Mouse (Mus musculus) heart, embryonic 16.5 days (tissue): ENCODE results near the gene 4933405L10Rik. TPM values are rescaled to one million over a fixed set of nuclear protein-coding genes. Genes with fewer than 3 reads are reported as not detected.

Experiments
- ATAC-seq: fragments of 200-750 bp; cut with Nextera tagmentation; replicated peaks from 2 replicates; pipeline ENCODE4 v1.8.0; 2017; ENCODE audit warnings: moderate number of reproducible peaks; ENCODE audit not compliant: insufficient read depth, low FRiP score; ENCODE audit errors: extremely low read depth
- H3K27ac ChIP-seq: fragments of 300-500 bp; sonication (generic); 2 replicates; pipeline ENCODE4 v1.5.1; 2014; ENCODE audit warnings: mild to moderate bottlenecking, low read length, control low read depth, moderate library complexity
- H3K27me3 ChIP-seq: fragments of 300-500 bp; sonication (generic); 2 replicates; pipeline ENCODE4 v1.6.1; 2014; ENCODE audit warnings: low read length, mixed read lengths; ENCODE audit not compliant: control insufficient read depth, insufficient read depth
- H3K36me3 ChIP-seq: fragments of 300-500 bp; sonication (generic); 2 replicates; pipeline ENCODE4 v1.6.1; 2014; ENCODE audit not compliant: control insufficient read depth, insufficient read depth
- H3K4me1 ChIP-seq: fragments of 300-500 bp; sonication (generic); 2 replicates; pipeline ENCODE4 v1.6.1; 2014; ENCODE audit warnings: low read length, mixed read lengths; ENCODE audit not compliant: control insufficient read depth, insufficient read depth
- H3K4me2 ChIP-seq: fragments of 300-500 bp; sonication (generic); 2 replicates; pipeline ENCODE4 v1.6.1; 2014; ENCODE audit warnings: low read depth, mild to moderate bottlenecking, control low read depth, low read length
- H3K4me3 ChIP-seq: fragments of 300-500 bp; sonication (generic); 2 replicates; pipeline ENCODE4 v1.5.1; 2014; ENCODE audit warnings: mild to moderate bottlenecking, control low read depth, low read length
- H3K9ac ChIP-seq: fragments of 300-500 bp; sonication (generic); 2 replicates; pipeline ENCODE4 v1.6.1; 2014; ENCODE audit warnings: low read length, control low read depth
- H3K9me3 ChIP-seq: fragments of 300-500 bp; sonication (generic); replicated peaks from 2 replicates; pipeline ENCODE4 v1.6.1; 2016; ENCODE audit warnings: low read length; ENCODE audit not compliant: control insufficient read depth
- WGBS: fragments of 180-500 bp; shearing (Covaris S2); extraction: QIAGEN DNeasy Blood & Tissue Kit; methylation state at CpG from one replicate; pipeline ENCODE4 v1.1.7; 2014; 5-methylcytosine and 5-hydroxymethylcytosine counted together
- polyA plus RNA-seq: library from polyadenylated mRNA; unstranded; fragments of >200 nt; fragmentation: Nextera tagmentation; extraction: Ambion mirVana; gene quantifications from 2 replicates; pipeline ENCODE4 v1.2.1, GENCODE M21; 2015

The 4933405L10Rik gene
- polyA plus RNA-seq, 1 experiment from 2014 or later = not detected

DNA sequence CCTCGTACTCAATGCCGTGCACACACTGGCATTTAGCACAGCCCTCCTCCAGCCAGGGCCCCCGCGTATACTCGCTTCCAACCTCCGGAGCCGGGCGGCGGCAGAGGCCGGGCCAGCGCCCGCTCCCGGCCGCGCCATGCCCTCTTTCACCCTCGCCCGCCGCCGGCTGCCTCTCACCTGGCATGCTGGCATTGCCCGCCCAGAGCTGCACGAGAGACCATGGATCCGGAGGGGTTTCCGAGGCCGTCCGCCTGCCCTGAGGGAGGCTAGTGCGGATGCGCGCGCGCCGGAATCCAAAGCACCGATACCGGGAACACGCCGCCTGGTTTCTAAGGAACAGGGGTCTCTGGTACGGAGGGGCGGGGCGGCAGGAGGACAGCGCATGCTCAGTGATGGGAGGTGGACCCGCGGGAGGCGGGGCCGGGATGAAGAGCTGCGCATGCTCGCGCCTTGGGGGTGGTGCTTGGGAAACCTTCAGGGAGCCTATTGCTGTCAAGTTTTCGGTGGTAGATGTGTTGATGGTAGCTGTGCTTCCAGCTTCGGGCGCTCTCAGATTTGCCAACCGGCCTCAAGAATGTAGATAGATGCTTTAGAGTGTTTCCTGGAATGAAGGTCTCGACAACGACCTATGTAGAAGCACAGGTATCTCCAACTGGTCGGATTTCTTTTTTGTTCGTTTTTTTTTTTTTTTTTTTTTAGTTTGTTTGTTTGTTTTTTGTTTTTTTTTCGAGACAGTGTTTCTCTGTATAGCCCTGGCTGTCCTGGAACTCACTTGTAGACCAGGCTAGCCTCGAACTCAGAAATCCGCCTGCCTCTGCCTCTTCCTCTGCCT is 51.0 kb downstream of the 4933405L10Rik start, which contains the start of gene Gfod2:
Gene Gfod2 (minus strand): TSS at position 388 of the 832 bp plus-strand sequence.
- H3K27me3 ChIP-seq = no peaks in the 10 kb centered on the region
- H3K9me3 ChIP-seq = no peaks in the 10 kb centered on the region
- peak within 1 kb of the TSS; percentile 79 for H3K27ac ChIP-seq
- H3K9ac ChIP-seq = peak within 1 kb of the TSS; percentile 91
- peak within 1 kb of the TSS; percentile 100 for H3K4me3 ChIP-seq
- peak; percentile 99 for ATAC-seq
- 2% methylated on average over 57 of the region's 57 CpGs for WGBS
- H3K4me1 ChIP-seq = peaks cover 8% of the 10 kb centered on the region
- H3K4me2 ChIP-seq = peak within 1 kb of the TSS; percentile 91
- 0 out of 2 replicates have a peak, but pooled peaks cover 3% of the 10 kb centered on the region for H3K36me3 ChIP-seq

Other genes with a start within 250 kb of the 4933405L10Rik start
- 38.7 and 40.0 TPM in 2 replicates for gene Tppp3, start 236.1 kb upstream of the 4933405L10Rik start, polyA plus RNA-seq
- gene Zdhhc1, start 210.8 kb upstream of the 4933405L10Rik start, polyA plus RNA-seq = 26.3 and 31.3 TPM in 2 replicates
- 0.24 and 0.25 TPM in 2 replicates for gene Hsd11b2, start 188.9 kb upstream of the 4933405L10Rik start, polyA plus RNA-seq
- gene Atp6v0d1, start 141.6 kb upstream of the 4933405L10Rik start, polyA plus RNA-seq = 62.4 and 63.7 TPM in 2 replicates
- gene Ripor1, start 102.4 kb upstream of the 4933405L10Rik start, polyA plus RNA-seq = 34.0 and 36.2 TPM in 2 replicates
- 72.1 and 80.0 TPM in 2 replicates for gene Ctcf, start 71.1 kb upstream of the 4933405L10Rik start, polyA plus RNA-seq
- 0.71 TPM in 1 of 2 replicates, not detected in the other for gene Agrp, start 70.3 kb upstream of the 4933405L10Rik start, polyA plus RNA-seq
- gene Carmil2, start 21.4 kb upstream of the 4933405L10Rik start, polyA plus RNA-seq = 1.4 and 3.0 TPM in 2 replicates
- gene Acd, start 6.6 kb upstream of the 4933405L10Rik start, polyA plus RNA-seq = 36.4 and 41.7 TPM in 2 replicates
- gene Pard6a, start 6.5 kb upstream of the 4933405L10Rik start, polyA plus RNA-seq = 13.6 and 17.5 TPM in 2 replicates
- gene Enkd1, start 555 bp downstream of the 4933405L10Rik start, polyA plus RNA-seq = 13.1 and 13.6 TPM in 2 replicates
- gene Gfod2, start 51.0 kb downstream of the 4933405L10Rik start, polyA plus RNA-seq = 7.5 and 12.0 TPM in 2 replicates
- 8.3 and 9.2 TPM in 2 replicates for gene Ranbp10, start 119.7 kb downstream of the 4933405L10Rik start, polyA plus RNA-seq
- 0.43 and 0.64 TPM in 2 replicates for gene Tsnaxip1, start 120.1 kb downstream of the 4933405L10Rik start, polyA plus RNA-seq
- 34.0 and 35.6 TPM in 2 replicates for gene Cenpt, start 145.6 kb downstream of the 4933405L10Rik start, polyA plus RNA-seq
- 49.0 and 50.9 TPM in 2 replicates for gene Thap11, start 147.5 kb downstream of the 4933405L10Rik start, polyA plus RNA-seq
- gene Nutf2, start 152.9 kb downstream of the 4933405L10Rik start, polyA plus RNA-seq = 132 and 194 TPM in 2 replicates
- 32.6 and 33.7 TPM in 2 replicates for gene Edc4, start 173.2 kb downstream of the 4933405L10Rik start, polyA plus RNA-seq
- 0.69 and 0.89 TPM in 2 replicates for gene Nrn1l, start 185.9 kb downstream of the 4933405L10Rik start, polyA plus RNA-seq
- gene Pskh1, start 192.8 kb downstream of the 4933405L10Rik start, polyA plus RNA-seq = 22.8 and 25.1 TPM in 2 replicates
- 0.79 and 0.89 TPM in 2 replicates for gene Ctrl, start 226.2 kb downstream of the 4933405L10Rik start, polyA plus RNA-seq
- gene Psmb10, start 230.8 kb downstream of the 4933405L10Rik start, polyA plus RNA-seq = 89.4 and 112 TPM in 2 replicates
- 1.3 and 1.7 TPM in 2 replicates for gene Lcat, start 235.7 kb downstream of the 4933405L10Rik start, polyA plus RNA-seq